Mouse (Mus musculus) midbrain, embryonic 11.5 days (tissue): ENCODE data around the gene Mga. TPM values are rescaled to one million over a fixed set of nuclear protein-coding genes. Genes with fewer than 3 reads are reported as not detected.

Experiments used
- ATAC-seq: fragments of 200-750 bp; cut with Nextera tagmentation; 2 replicates; pipeline ENCODE4 v1.8.0; 2017; ENCODE audit warnings: moderate TSS enrichment, moderate library complexity; ENCODE audit not compliant: low FRiP score
- DNase-seq: peaks from one replicate; pipeline ENCODE4 v3.0.0; 2015; ENCODE audit warnings: low spot score; ENCODE audit errors: missing footprints
- H3K27ac ChIP-seq: fragments of 300-500 bp; sonication (generic); 2 replicates; pipeline ENCODE4 v1.5.1; 2014; ENCODE audit warnings: low read depth, low read length
- H3K27me3 ChIP-seq: fragments of 300-500 bp; sonication (generic); 2 replicates; pipeline ENCODE4 v1.6.1; 2014; ENCODE audit warnings: mild to moderate bottlenecking, low read length, moderate library complexity, mixed read lengths; ENCODE audit not compliant: control insufficient read depth, insufficient read depth
- H3K36me3 ChIP-seq: fragments of 300-500 bp; sonication (generic); 2 replicates; pipeline ENCODE4 v1.6.1; 2014; ENCODE audit warnings: mild to moderate bottlenecking, low read length, moderate library complexity, mixed read lengths; ENCODE audit not compliant: control insufficient read depth, insufficient read depth
- H3K4me1 ChIP-seq: fragments of 300-500 bp; sonication (generic); 2 replicates; pipeline ENCODE4 v1.6.1; 2014; ENCODE audit warnings: low read length; ENCODE audit not compliant: control insufficient read depth, insufficient read depth
- H3K4me2 ChIP-seq: fragments of 300-500 bp; sonication (generic); 2 replicates; pipeline ENCODE4 v1.6.1; 2014; ENCODE audit warnings: mild to moderate bottlenecking, moderate library complexity
- H3K4me3 ChIP-seq: fragments of 300-500 bp; sonication (generic); 2 replicates; pipeline ENCODE4 v1.5.1; 2014; ENCODE audit warnings: low read depth, low read length
- H3K9ac ChIP-seq: fragments of 300-500 bp; sonication (generic); 2 replicates; pipeline ENCODE4 v1.6.1; 2014; ENCODE audit warnings: low read length
- H3K9me3 ChIP-seq: fragments of 300-500 bp; sonication (generic); 2 replicates; pipeline ENCODE4 v1.6.1; 2016; ENCODE audit warnings: low read length; ENCODE audit not compliant: control insufficient read depth
- WGBS: fragments of 180-500 bp; shearing (Covaris S2); extraction: QIAGEN DNeasy Blood & Tissue Kit; methylation state at CpG from one replicate; pipeline ENCODE4 v1.1.7; 2014; 5-methylcytosine and 5-hydroxymethylcytosine counted together
- polyA plus RNA-seq: library from polyadenylated mRNA; unstranded; fragments of >200 nt; fragmentation: Nextera tagmentation; extraction: Ambion mirVana; gene quantifications from 2 replicates; pipeline ENCODE4 v1.2.1, GENCODE M21; 2014

The Mga gene
- polyA plus RNA-seq, 1 experiment from 2014 or later: 32.1 TPM

DNA sequence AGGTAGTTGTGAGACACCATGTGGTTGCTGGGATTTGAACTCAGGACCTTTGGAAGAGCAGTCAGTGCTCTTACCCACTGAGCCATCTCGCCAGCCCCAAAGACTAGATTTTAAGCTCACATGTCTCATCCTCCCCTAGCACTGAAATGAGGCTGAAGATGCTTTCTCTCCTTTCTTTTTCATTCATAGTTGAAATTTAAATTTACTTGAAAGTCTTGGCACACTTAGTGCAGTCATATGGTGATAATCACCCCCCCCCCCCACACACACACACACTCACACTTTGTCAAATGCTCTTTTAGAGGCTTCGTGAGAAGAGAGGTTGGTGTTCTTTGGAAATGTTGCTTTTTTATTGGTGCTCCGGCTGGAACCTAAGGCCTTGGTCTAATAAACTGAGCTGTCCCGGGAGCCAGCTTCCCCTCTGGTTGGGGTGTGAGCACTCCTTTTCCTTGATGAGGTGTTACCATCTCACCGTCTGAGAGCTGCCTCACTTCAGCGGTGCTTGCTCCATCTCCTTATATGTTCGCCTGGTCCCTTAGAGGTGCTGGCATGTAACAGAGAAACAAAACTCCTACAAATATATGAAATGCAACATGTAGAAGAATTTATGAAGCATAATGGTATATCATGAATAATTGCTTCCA lies 83.4 kb downstream of the Mga start:
- H3K9me3 ChIP-seq: no peaks in the 10 kb centered on the region
- no peak overlapping the region for H3K27ac ChIP-seq
- no peaks in the 10 kb centered on the region for H3K36me3 ChIP-seq
- ATAC-seq (no peak), DNase-seq (peak; percentile 53)
- H3K4me1 ChIP-seq: no peaks in the 10 kb centered on the region
- H3K9ac ChIP-seq: no peak overlapping the region
- H3K27me3 ChIP-seq: no peaks in the 10 kb centered on the region
- no peak overlapping the region for H3K4me2 ChIP-seq
- no peak overlapping the region for H3K4me3 ChIP-seq
- WGBS: 87% methylated on average over 7 of the region's 7 CpGs

DNA sequence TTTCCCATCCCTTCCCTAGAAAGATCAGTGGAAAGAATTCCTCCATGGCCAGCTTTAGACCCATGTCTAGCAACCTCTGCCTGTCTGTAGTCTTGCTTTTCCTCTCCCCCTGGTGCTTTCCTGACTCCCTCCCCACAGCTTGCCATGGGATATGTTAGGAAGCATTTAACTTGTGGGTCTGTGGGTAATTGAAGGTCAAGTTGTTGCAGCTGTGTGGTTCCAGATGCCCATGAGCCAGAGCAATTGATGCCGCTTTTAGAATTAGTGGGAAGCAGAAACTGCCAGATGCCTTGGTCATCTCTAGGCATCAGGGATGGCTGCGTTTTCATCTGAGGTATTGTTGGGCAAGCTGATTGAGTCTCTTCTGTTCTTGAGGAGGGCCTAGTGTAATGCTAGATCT lies 84.6 kb downstream of the Mga start:
- DNase-seq (peak; percentile 69), ATAC-seq (no peak)
- Histone ChIP-seq H3K4me3 (no peak overlapping the region), H3K4me1 (no peaks in the 10 kb centered on the region; the same call in 1 of the 2 replicates), H3K27ac (no peak overlapping the region), H3K4me2 (no peak overlapping the region), H3K9me3 (no peaks in the 10 kb centered on the region), H3K36me3 (no peaks in the 10 kb centered on the region), H3K27me3 (no peaks in the 10 kb centered on the region), H3K9ac (no peak overlapping the region)
- WGBS: 78% methylated on average over 2 of the region's 2 CpGs

DNA sequence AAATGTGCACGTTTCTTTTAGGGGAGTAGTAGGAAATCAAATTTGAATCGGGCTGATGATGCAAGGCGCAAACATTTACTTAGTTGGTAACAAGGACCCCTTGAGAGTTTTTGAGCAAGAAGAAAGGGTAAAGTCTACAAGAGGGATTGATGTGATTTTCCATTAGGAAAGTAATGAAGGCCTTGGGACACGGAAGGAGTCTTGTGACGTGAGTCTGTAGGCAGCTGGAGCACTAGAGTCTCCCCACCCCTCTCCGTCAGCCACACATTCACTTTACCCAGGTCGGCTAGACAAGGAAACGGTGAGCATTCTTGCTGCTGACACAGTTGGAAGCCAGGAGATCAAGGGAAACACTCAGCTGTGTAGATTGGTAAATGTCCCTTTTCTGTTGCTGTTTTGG lies 88.8 kb downstream of the Mga start:
- no peaks in the 10 kb centered on the region for H3K9me3 ChIP-seq
- no peak overlapping the region for H3K9ac ChIP-seq
- no peak overlapping the region for H3K4me3 ChIP-seq
- no peaks in the 10 kb centered on the region for H3K27me3 ChIP-seq
- no peak overlapping the region for H3K27ac ChIP-seq
- H3K4me2 ChIP-seq: no peak overlapping the region
- no peaks in the 10 kb centered on the region for H3K36me3 ChIP-seq
- H3K4me1 ChIP-seq: no peaks in the 10 kb centered on the region; the same call in 1 of the 2 replicates
- DNase-seq (peak; percentile 19), ATAC-seq (no peak)
- WGBS: 72% methylated on average over 8 of the region's 8 CpGs

DNA sequence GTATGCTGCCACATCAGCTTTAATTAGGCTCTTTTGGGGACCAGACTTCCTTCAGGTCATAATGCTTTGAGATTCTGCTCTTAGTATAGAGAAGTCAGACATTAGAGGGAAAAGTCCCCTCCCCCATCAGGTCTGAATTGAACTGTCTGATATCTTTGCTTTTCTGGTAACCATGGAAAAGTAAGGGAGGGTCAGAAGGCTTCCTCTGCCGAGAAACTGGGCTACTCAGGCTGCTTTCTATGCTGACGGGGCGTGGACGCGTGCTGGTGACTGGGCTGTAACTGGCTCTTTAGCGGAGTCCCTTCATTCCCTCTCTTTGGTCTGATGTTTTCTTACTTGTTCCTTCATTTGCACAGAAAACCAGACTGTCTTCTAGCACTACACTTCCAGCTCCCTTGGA lies 89.3 kb downstream of the Mga start:
- no peaks in the 10 kb centered on the region; the same call in 1 of the 2 replicates for H3K4me1 ChIP-seq
- DNase-seq: no peak
- H3K27ac ChIP-seq: no peak overlapping the region
- no peaks in the 10 kb centered on the region for H3K27me3 ChIP-seq
- no peaks in the 10 kb centered on the region for H3K36me3 ChIP-seq
- no peak overlapping the region for H3K4me3 ChIP-seq
- 70% methylated on average over 6 of the region's 6 CpGs for WGBS
- no peak overlapping the region for H3K4me2 ChIP-seq
- no peaks in the 10 kb centered on the region for H3K9me3 ChIP-seq
- ATAC-seq: no peak
- peak overlapping the region; percentile 13; the same call in 1 of the 2 replicates for H3K9ac ChIP-seq

DNA sequence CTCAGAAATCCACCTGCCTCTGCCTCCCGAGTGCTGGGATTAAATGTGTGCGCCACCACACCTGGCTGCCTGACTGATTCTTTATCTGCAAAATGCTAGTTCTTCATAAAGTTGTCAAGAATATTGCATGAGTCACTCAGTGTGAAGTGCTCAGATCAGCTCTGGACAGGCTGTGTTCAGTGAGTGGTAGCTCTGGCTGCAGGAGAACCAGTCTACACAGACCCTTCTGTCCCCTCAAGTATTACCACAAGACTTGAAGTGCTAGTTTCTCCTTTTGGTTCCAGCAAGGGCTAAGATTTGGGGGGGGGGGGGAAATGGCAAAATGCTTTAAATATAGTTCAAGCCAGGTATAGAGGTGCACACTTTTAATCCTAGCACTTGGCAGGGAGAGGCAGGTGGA lies 90.4 kb downstream of the Mga start:
- H3K27ac ChIP-seq: no peak overlapping the region
- no peak overlapping the region for H3K4me3 ChIP-seq
- H3K27me3 ChIP-seq: no peaks in the 10 kb centered on the region
- 97% methylated on average over 2 of the region's 2 CpGs for WGBS
- no peak overlapping the region for H3K9ac ChIP-seq
- no peaks in the 10 kb centered on the region for H3K36me3 ChIP-seq
- H3K4me2 ChIP-seq: no peak overlapping the region
- no peak for DNase-seq
- no peaks in the 10 kb centered on the region; the same call in 1 of the 2 replicates for H3K4me1 ChIP-seq
- no peak for ATAC-seq
- H3K9me3 ChIP-seq: no peaks in the 10 kb centered on the region

DNA sequence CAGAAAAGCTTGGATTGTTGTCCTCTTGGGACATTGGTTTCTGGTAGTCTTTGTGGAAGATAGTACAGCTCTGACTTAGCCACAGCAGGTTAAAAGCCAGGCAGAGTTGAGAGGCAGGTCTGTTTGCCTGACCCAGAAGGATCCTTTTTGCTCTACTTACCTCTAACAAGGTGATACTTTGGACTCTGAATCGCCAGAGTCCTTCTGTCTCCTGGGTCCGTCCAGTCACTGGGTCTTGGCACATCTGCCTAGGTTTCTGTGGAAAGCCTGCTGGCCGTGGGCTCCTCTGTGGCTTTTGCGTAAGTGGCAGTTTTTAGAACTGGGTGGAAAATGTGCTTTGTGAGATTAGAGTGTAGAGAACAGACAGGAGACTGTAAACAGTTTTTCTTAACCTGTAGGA lies 91.9 kb downstream of the Mga start:
- Histone ChIP-seq H3K36me3 (no peaks in the 10 kb centered on the region), H3K9me3 (no peaks in the 10 kb centered on the region), H3K9ac (no peak overlapping the region), H3K4me2 (no peak overlapping the region), H3K4me1 (no peaks in the 10 kb centered on the region; the same call in 1 of the 2 replicates), H3K27ac (no peak overlapping the region), H3K27me3 (no peaks in the 10 kb centered on the region), H3K4me3 (no peak overlapping the region)
- ATAC-seq (no peak), DNase-seq (peak; percentile 73)
- 83% methylated on average over 4 of the region's 4 CpGs for WGBS

DNA sequence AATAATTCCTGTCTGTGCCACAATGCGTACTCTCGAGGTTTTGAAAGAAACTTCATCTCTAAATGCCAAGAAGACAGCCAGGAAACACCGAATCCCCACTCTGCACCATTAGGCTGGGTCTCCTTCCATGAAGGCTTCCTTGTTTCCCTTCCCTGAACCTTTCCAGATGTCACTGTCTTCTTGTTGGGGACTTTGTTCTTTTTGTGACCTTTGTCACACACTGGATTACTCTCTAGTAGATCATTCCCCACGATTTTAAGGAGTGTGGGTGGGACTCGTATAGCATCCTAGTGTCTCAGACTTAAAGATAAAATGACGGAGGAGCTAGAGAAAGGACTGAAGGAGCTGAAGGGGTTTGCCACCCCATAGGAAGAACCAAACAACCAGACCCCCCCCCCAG lies 93.9 kb downstream of the Mga start:
- 85% methylated on average over 6 of the region's 6 CpGs for WGBS
- Histone ChIP-seq H3K27me3 (no peaks in the 10 kb centered on the region), H3K9me3 (no peaks in the 10 kb centered on the region), H3K4me3 (no peak overlapping the region), H3K27ac (no peak overlapping the region), H3K4me2 (no peak overlapping the region), H3K9ac (no peak overlapping the region), H3K36me3 (no peaks in the 10 kb centered on the region), H3K4me1 (no peaks in the 10 kb centered on the region; the same call in 1 of the 2 replicates)
- no peak for DNase-seq
- ATAC-seq: no peak

DNA sequence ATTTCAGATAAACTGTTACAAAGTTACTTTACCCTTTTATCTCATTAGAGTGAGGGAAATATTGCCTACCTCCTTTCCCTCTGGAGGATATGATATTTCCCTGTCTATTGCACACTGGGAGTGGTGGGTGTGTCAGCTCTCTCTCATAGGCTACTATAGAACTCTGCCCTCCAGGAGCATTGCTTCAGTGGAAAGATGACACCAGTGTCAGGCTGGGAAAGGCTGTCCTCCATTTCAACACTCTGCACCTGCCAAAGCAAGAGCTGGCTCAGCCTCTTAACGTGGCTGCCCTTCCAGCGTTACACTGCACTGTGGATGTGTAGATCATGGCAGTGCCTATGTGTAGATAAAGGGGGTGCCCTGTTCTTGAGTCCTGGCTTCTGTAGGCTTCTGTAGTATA lies 95.3 kb downstream of the Mga start:
- 89% methylated on average over 2 of the region's 2 CpGs for WGBS
- no peak overlapping the region for H3K4me3 ChIP-seq
- ATAC-seq (no peak), DNase-seq (peak; percentile 72)
- no peak overlapping the region for H3K9ac ChIP-seq
- no peak overlapping the region for H3K27ac ChIP-seq
- no peaks in the 10 kb centered on the region for H3K4me1 ChIP-seq
- H3K9me3 ChIP-seq: no peaks in the 10 kb centered on the region
- no peaks in the 10 kb centered on the region for H3K36me3 ChIP-seq
- H3K4me2 ChIP-seq: no peak overlapping the region
- H3K27me3 ChIP-seq: no peaks in the 10 kb centered on the region

DNA sequence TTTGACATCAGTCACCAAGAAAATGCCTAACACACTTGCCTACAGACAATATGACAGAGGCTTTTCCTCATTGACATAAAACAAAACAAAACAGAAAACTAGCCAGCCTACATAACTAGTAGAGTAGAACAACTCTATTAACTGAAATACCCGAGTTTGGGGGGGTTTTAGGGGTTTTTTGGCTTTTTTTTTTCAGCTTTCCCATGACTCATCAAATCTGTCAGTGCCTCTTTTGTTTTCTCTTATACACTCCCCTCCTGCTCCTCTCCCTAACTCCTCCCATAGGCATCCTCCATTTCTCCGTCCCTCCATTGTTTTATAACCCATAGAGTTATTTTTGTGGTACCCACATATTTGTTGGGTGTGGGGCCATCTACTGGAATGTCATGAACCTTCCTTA lies 96.5 kb downstream of the Mga start:
- DNase-seq (peak; percentile 69), ATAC-seq (no peak)
- 67% methylated on average over 2 of the region's 2 CpGs for WGBS
- H3K4me2 ChIP-seq: no peak overlapping the region
- no peak overlapping the region for H3K9ac ChIP-seq
- no peaks in the 10 kb centered on the region for H3K9me3 ChIP-seq
- H3K27me3 ChIP-seq: no peaks in the 10 kb centered on the region
- no peaks in the 10 kb centered on the region for H3K36me3 ChIP-seq
- H3K27ac ChIP-seq: no peak overlapping the region
- no peaks in the 10 kb centered on the region for H3K4me1 ChIP-seq
- no peak overlapping the region for H3K4me3 ChIP-seq
